Mouse (Mus musculus) myocyte (in vitro differentiated cells): ENCODE results near the gene Ddi2.

Experiments used
- E2F4 ChIP-seq: IDR thresholded peaks from one replicate; pipeline ENCODE4 v1.6.1; 2011; ENCODE audit warnings: mild to moderate bottlenecking, control low read depth, moderate library complexity; ENCODE audit not compliant: insufficient read depth
- MYOD1 ChIP-seq, 3 experiments: IDR thresholded peaks; one replicate each; pipeline ENCODE4 v1.6.1; 2011; ENCODE audit warnings: control low read depth in 2 of 3, low read depth in 2 of 3, mild to moderate bottlenecking in 2 of 3, moderate library complexity in 1 of 3; ENCODE audit not compliant: insufficient read length in 2 of 3, control insufficient read depth in 1 of 3
- POLR2A ChIP-seq: IDR thresholded peaks from one replicate; pipeline ENCODE4 v1.6.1; 2011; ENCODE audit warnings: low read depth, mild to moderate bottlenecking, control low read depth, moderate library complexity; ENCODE audit not compliant: insufficient read length
- TCF12 ChIP-seq: IDR thresholded peaks from one replicate; pipeline ENCODE4 v1.6.1; 2011; ENCODE audit warnings: mild to moderate bottlenecking, control low read depth; ENCODE audit not compliant: poor library complexity, insufficient read depth, severe bottlenecking
- TCF3 ChIP-seq: IDR thresholded peaks from one replicate; pipeline ENCODE4 v1.6.1; 2011; ENCODE audit warnings: low read depth, control low read depth; ENCODE audit not compliant: insufficient read length
- USF1 ChIP-seq: IDR thresholded peaks from one replicate; pipeline ENCODE4 v1.6.1; 2011; ENCODE audit warnings: low read depth, mild to moderate bottlenecking, control low read depth, moderate library complexity

DNA sequence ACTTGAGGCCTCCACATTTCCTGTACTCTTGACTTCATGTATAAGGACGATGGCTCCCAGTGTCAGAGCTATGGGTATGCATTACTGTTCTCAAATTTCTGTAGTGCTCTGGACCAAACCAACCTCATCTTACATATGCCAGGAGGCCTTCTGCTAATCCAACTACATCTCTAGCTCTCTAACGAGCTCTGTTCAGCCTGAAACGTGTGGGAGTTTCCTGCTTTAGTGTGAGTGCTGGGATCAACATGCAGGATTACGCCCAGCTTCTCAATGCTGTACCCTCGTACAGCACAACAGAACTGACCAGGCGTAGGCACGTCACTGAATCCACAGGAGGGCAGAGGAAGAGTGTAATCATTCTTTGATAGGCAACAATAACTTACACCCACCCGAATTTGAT lies 36.7 kb downstream of the Ddi2 start:
- TF ChIP-seq POLR2A (no peak), USF1 (no peak), TCF12 (no peak), TCF3 (no peak), MYOD1 (IDR thresholded peaks at IDR 0.05; ENCODE audit: control insufficient read depth in 1 of 3, insufficient read length in 2 of 3, low read depth in 2 of 3) (no peak), E2F4 (no peak)
